Mouse (Mus musculus): ENCODE results near the gene Usp34. TPM values are rescaled to one million over a fixed set of nuclear protein-coding genes. Genes with fewer than 3 reads are reported as not detected.
"Not testable (repeated sequence)": the region's sequence is repeated elsewhere in the genome, so short reads cannot be mapped to it uniquely, and the experiment has no call there.

Usp34 gene
- total RNA-seq, 2 experiments from 2014 or later: 32.8 to 35.5 TPM

GRCm38 (mm10) chr11:23495231-23495630 lies 188.5 kb downstream of the Usp34 start:
- ATAC-seq (replicated peaks; ENCODE audit: low FRiP score, poor library complexity, severe bottlenecking): no peak

GRCm38 (mm10) chr11:23496661-23497060 lies 190.0 kb downstream of the Usp34 start:
- ATAC-seq (replicated peaks; ENCODE audit: low FRiP score, poor library complexity, severe bottlenecking): no peak

- ATAC-seq (replicated peaks; ENCODE audit: low FRiP score, poor library complexity, severe bottlenecking): peak; percentile 43
These were observed 190.6 kb downstream of the Usp34 start for GRCm38 (mm10) chr11:23497335-23497717.

GRCm38 (mm10) chr11:23497718-23498509 lies 191.2 kb downstream of the Usp34 start, which contains the start of gene Ahsa2:
TSS of gene Ahsa2 (minus strand) at chr11:23498030.
- ATAC-seq (replicated peaks; ENCODE audit: low FRiP score, poor library complexity, severe bottlenecking): peak; percentile 93

- ATAC-seq (replicated peaks; ENCODE audit: low FRiP score, poor library complexity, severe bottlenecking): no peak
These were observed 191.9 kb downstream of the Usp34 start for GRCm38 (mm10) chr11:23498609-23499008.

- not testable (repeated sequence) for ATAC-seq (replicated peaks; ENCODE audit: low FRiP score, poor library complexity, severe bottlenecking)
These were observed 198.1 kb downstream of the Usp34 start for GRCm38 (mm10) chr11:23504801-23505200.

- ATAC-seq (replicated peaks; ENCODE audit: low FRiP score, poor library complexity, severe bottlenecking): not testable (repeated sequence)
These were observed 208.1 kb downstream of the Usp34 start for GRCm38 (mm10) chr11:23514785-23515184.

GRCm38 (mm10) chr11:23515315-23515714 lies 208.6 kb downstream of the Usp34 start:
- ATAC-seq (replicated peaks; ENCODE audit: low FRiP score, poor library complexity, severe bottlenecking): no peak

GRCm38 (mm10) chr11:23518981-23519380 lies 212.3 kb downstream of the Usp34 start:
- no peak for ATAC-seq (replicated peaks; ENCODE audit: low FRiP score, poor library complexity, severe bottlenecking)

GRCm38 (mm10) chr11:23520473-23521205 lies 213.9 kb downstream of the Usp34 start, which contains the start of gene 1700093K21Rik:
TSS of gene 1700093K21Rik (minus strand) at chr11:23521155.
- no peak for ATAC-seq (replicated peaks; ENCODE audit: low FRiP score, poor library complexity, severe bottlenecking)

GRCm38 (mm10) chr11:23537446-23537845 lies 230.8 kb downstream of the Usp34 start:
- ATAC-seq (replicated peaks; ENCODE audit: low FRiP score, poor library complexity, severe bottlenecking): no peak

Other genes with a start within 250 kb of the Usp34 start
- 43.1 and 58.4 TPM in 2 replicates for gene Xpo1, start 50.9 kb upstream of the Usp34 start, total RNA-seq (2015; ENCODE audit: low replicate concordance)
- gene Xpo1, start 50.9 kb upstream of the Usp34 start, total RNA-seq (2017; ENCODE audit: low replicate concordance): 94.0 and 130 TPM in 2 replicates
- gene Ahsa2, start 191.1 kb downstream of the Usp34 start, total RNA-seq (2015; ENCODE audit: low replicate concordance): 9.2 and 16.1 TPM in 2 replicates
- gene Ahsa2, start 191.1 kb downstream of the Usp34 start, total RNA-seq (2017; ENCODE audit: low replicate concordance): 12.9 and 15.8 TPM in 2 replicates
- gene 1700093K21Rik, start 214.3 kb downstream of the Usp34 start, total RNA-seq (2015; ENCODE audit: low replicate concordance): not detected in 2 replicates
- not detected in 2 replicates for gene 1700093K21Rik, start 214.3 kb downstream of the Usp34 start, total RNA-seq (2017; ENCODE audit: low replicate concordance)